8 mouse cellular contexts compared by ENCODE assay signal in genomic region chr11:121475699-121476415, GRCm38 (mm10). TPM values are rescaled to one million over a fixed set of nuclear protein-coding genes. Genes with fewer than 3 reads are reported as not detected.
DNase-seq lines count a peak whose midpoint lies in the region.

No protein-coding gene starts in this region.

- DNase-seq in CD4-positive helper T cell, adult 2 months (ENCODE audit: low read depth, low spot score), result peak; percentile 79
- DNase-seq in WW6 (ENCODE audit: low read depth, low spot score), result peak; percentile 39
- DNase-seq in cerebellum, postnatal 4 days (ENCODE audit: low spot score in 2 of 2), result peak; percentile 62 to 78
- DNase-seq in gastrocnemius, postnatal 25 days, result peak; percentile 35
- DNase-seq in kidney, postnatal 36 days, result peak; percentile 73 to 88
- peak; percentile 63 to 72 for DNase-seq in lung, adult 18-20 months
- peak; percentile 49 for DNase-seq in retina, postnatal 7 days (ENCODE audit: low read depth, low spot score)
- peak; percentile 85 for DNase-seq in urinary bladder, postnatal 14 days (ENCODE audit: low spot score)

RNA-seq across cellular contexts. Expression of gene Tbcd, which starts 24.1 kb away (rescaled TPM):
- 10 to 100 TPM; 10.2 to 12.5 TPM for total RNA-seq in gastrocnemius, postnatal 25 days (2021)

RNA-seq across cellular contexts. Expression of gene Fn3k, which starts 41.1 kb away (rescaled TPM):
- total RNA-seq in gastrocnemius, postnatal 25 days (2021), result 10 to 100 TPM; 12.2 to 13.8 TPM

RNA-seq across cellular contexts. Expression of gene Zfp750, which starts 43.3 kb away (rescaled TPM):
- total RNA-seq in gastrocnemius, postnatal 25 days (2021), result under 1 TPM in 1 of 2 experiments, not detected in 1; 0.13 TPM

RNA-seq across cellular contexts. Expression of gene Fn3krp, which starts 54.7 kb away (rescaled TPM):
- 1 to 10 TPM; 3.5 to 4.4 TPM for total RNA-seq in gastrocnemius, postnatal 25 days (2021)

Comparison
In these comparisons a context has a peak if more than half of its experiments do, and no peak if none do; other contexts are left out.
1. Peak in every context shown above with its lines: DNase-seq.
2. DNase-seq: peak in every context shown above with its lines; median percentile 85 in urinary bladder, postnatal 14 days; 80 in kidney, postnatal 36 days; 79 in CD4-positive helper T cell, adult 2 months; 70 in cerebellum, postnatal 4 days; 68 in lung, adult 18-20 months; 49 in retina, postnatal 7 days; 39 in WW6; 35 in gastrocnemius, postnatal 25 days.